Mouse (Mus musculus): ENCODE data around the gene Plekhg6. TPM values are rescaled to one million over a fixed set of nuclear protein-coding genes. Genes with fewer than 3 reads are reported as not detected.
A peak's percentile ranks its signal among the peaks of the same experiment; 100 is the strongest.

Gene Plekhg6
- polyA plus RNA-seq (2012) = not detected in 2 replicates

- H3K4me3 ChIP-seq (replicated peaks) = peak within 1 kb of the TSS; percentile 47
Measured at GRCm38 (mm10) chr6:125380372-125381360, at the start of gene Plekhg6. Plekhg6 (minus strand) TSS chr6:125380793.

GRCm38 (mm10) chr6:125429741-125430140, 49.1 kb upstream of the Plekhg6 start:
- Histone ChIP-seq H3K36me3 (ENCODE audit: control insufficient read depth) (no peaks in the 10 kb centered on the region), H3K9me3 (ENCODE audit: control insufficient read depth, low read length) (no peaks in the 10 kb centered on the region), H3K27me3 (ENCODE audit: control insufficient read depth) (no peaks in the 10 kb centered on the region), H3K4me1 (ENCODE audit: control insufficient read depth) (peaks cover 7% of the 10 kb centered on the region), H3K4me3 (replicated peaks) (no peak overlapping the region)
- no peak for TF ChIP-seq GATA1 (IDR thresholded peaks at IDR 0.05; ENCODE audit: low read length)
- no peak for TF ChIP-seq TAL1 (IDR thresholded peaks at IDR 0.05; ENCODE audit: low read length)

More at GRCm38 (mm10) chr6:125380372-125381360, at the start of gene Plekhg6:
- Histone ChIP-seq H3K36me3 (ENCODE audit: control insufficient read depth) (no peaks in the 10 kb centered on the region), H3K9me3 (ENCODE audit: control insufficient read depth, low read length) (no peaks in the 10 kb centered on the region), H3K4me1 (ENCODE audit: control insufficient read depth) (peaks cover 6% of the 10 kb centered on the region), H3K27me3 (ENCODE audit: control insufficient read depth) (peaks cover 46% of the 10 kb centered on the region)
- TF ChIP-seq TAL1 (IDR thresholded peaks at IDR 0.05; ENCODE audit: low read length) = no peak

GRCm38 (mm10) chr6:125426383-125427360, 46.1 kb upstream of the Plekhg6 start:
- H3K27me3 ChIP-seq (ENCODE audit: control insufficient read depth) = no peaks in the 10 kb centered on the region
- H3K36me3 ChIP-seq (ENCODE audit: control insufficient read depth) = no peaks in the 10 kb centered on the region
- H3K4me3 ChIP-seq (replicated peaks) = peak overlapping the region; percentile 41
- peaks cover 16% of the 10 kb centered on the region for H3K4me1 ChIP-seq (ENCODE audit: control insufficient read depth)
- TF ChIP-seq TAL1 (IDR thresholded peaks at IDR 0.05; ENCODE audit: low read length) (no peak), GATA1 (IDR thresholded peaks at IDR 0.05; ENCODE audit: low read length) (0 out of 2 replicates have a peak, but pooled peaks have one; percentile 33)
- no peaks in the 10 kb centered on the region for H3K9me3 ChIP-seq (ENCODE audit: control insufficient read depth, low read length)

GRCm38 (mm10) chr6:125425205-125426090, 44.9 kb upstream of the Plekhg6 start:
- Histone ChIP-seq H3K4me1 (ENCODE audit: control insufficient read depth) (peaks cover 16% of the 10 kb centered on the region), H3K4me3 (replicated peaks) (no peak overlapping the region)
- no peak for TF ChIP-seq TAL1 (IDR thresholded peaks at IDR 0.05; ENCODE audit: low read length)
- TF ChIP-seq GATA1 (IDR thresholded peaks at IDR 0.05; ENCODE audit: low read length) = no peak

GRCm38 (mm10) chr6:125424156-125424555, 43.6 kb upstream of the Plekhg6 start:
- H3K4me3 ChIP-seq (replicated peaks) = no peak overlapping the region
- TF ChIP-seq GATA1 (IDR thresholded peaks at IDR 0.05; ENCODE audit: low read length) (no peak), TAL1 (IDR thresholded peaks at IDR 0.05; ENCODE audit: low read length) (no peak)
- no peaks in the 10 kb centered on the region for H3K27me3 ChIP-seq (ENCODE audit: control insufficient read depth)
- no peaks in the 10 kb centered on the region for H3K36me3 ChIP-seq (ENCODE audit: control insufficient read depth)
- H3K4me1 ChIP-seq (ENCODE audit: control insufficient read depth) = peaks cover 16% of the 10 kb centered on the region
- no peaks in the 10 kb centered on the region for H3K9me3 ChIP-seq (ENCODE audit: control insufficient read depth, low read length)

More at GRCm38 (mm10) chr6:125425205-125426090, 44.9 kb upstream of the Plekhg6 start:
- H3K27me3 ChIP-seq (ENCODE audit: control insufficient read depth) = no peaks in the 10 kb centered on the region
- no peaks in the 10 kb centered on the region for H3K9me3 ChIP-seq (ENCODE audit: control insufficient read depth, low read length)
- H3K36me3 ChIP-seq (ENCODE audit: control insufficient read depth) = no peaks in the 10 kb centered on the region

- Histone ChIP-seq H3K4me3 (replicated peaks) (no peak overlapping the region), H3K27me3 (ENCODE audit: control insufficient read depth) (no peaks in the 10 kb centered on the region), H3K4me1 (ENCODE audit: control insufficient read depth) (peaks cover 16% of the 10 kb centered on the region), H3K36me3 (ENCODE audit: control insufficient read depth) (no peaks in the 10 kb centered on the region), H3K9me3 (ENCODE audit: control insufficient read depth, low read length) (no peaks in the 10 kb centered on the region)
- TF ChIP-seq GATA1 (IDR thresholded peaks at IDR 0.05; ENCODE audit: low read length) = no peak
- TF ChIP-seq TAL1 (IDR thresholded peaks at IDR 0.05; ENCODE audit: low read length) = no peak
Measured at GRCm38 (mm10) chr6:125423507-125423906, 42.9 kb upstream of the Plekhg6 start.

- Histone ChIP-seq H3K4me3 (replicated peaks) (no peak overlapping the region), H3K36me3 (ENCODE audit: control insufficient read depth) (no peaks in the 10 kb centered on the region), H3K9me3 (ENCODE audit: control insufficient read depth, low read length) (no peaks in the 10 kb centered on the region), H3K4me1 (ENCODE audit: control insufficient read depth) (peaks cover 16% of the 10 kb centered on the region), H3K27me3 (ENCODE audit: control insufficient read depth) (no peaks in the 10 kb centered on the region)
- TF ChIP-seq TAL1 (IDR thresholded peaks at IDR 0.05; ENCODE audit: low read length) = no peak
- no peak for TF ChIP-seq GATA1 (IDR thresholded peaks at IDR 0.05; ENCODE audit: low read length)
Measured at GRCm38 (mm10) chr6:125423099-125423498, 42.5 kb upstream of the Plekhg6 start.

Measured in erythroblast, embryonic 14.5 days (primary cell).